Mouse (Mus musculus) liver, embryonic 16.5 days (tissue): ENCODE results near the gene Alox12e. TPM values are rescaled to one million over a fixed set of nuclear protein-coding genes. Genes with fewer than 3 reads are reported as not detected.
"Not testable (repeated sequence)": the region's sequence is repeated elsewhere in the genome, so short reads cannot be mapped to it uniquely, and the experiment has no call there.

Source experiments
- ATAC-seq: fragments of 200-750 bp; cut with Nextera tagmentation; 2 replicates; pipeline ENCODE4 v1.8.0; 2017; ENCODE audit warnings: low read depth, mild to moderate bottlenecking, moderate number of reproducible peaks, moderate library complexity
- H3K27ac ChIP-seq: fragments of 300-500 bp; sonication (generic); 2 replicates; pipeline ENCODE4 v1.5.1; 2014; ENCODE audit warnings: mild to moderate bottlenecking, low read length
- H3K27me3 ChIP-seq: fragments of 300-500 bp; sonication (generic); 2 replicates; pipeline ENCODE4 v1.6.1; 2014; ENCODE audit warnings: low read depth, low read length, mixed read lengths; ENCODE audit not compliant: control insufficient read depth, insufficient read depth
- H3K36me3 ChIP-seq: fragments of 300-500 bp; sonication (generic); 2 replicates; pipeline ENCODE4 v1.6.1; 2014; ENCODE audit warnings: mild to moderate bottlenecking; ENCODE audit not compliant: control insufficient read depth, insufficient read depth
- H3K4me1 ChIP-seq: fragments of 300-500 bp; sonication (generic); 2 replicates; pipeline ENCODE4 v1.6.1; 2014; ENCODE audit warnings: low read depth, low read length, mixed read lengths; ENCODE audit not compliant: control insufficient read depth
- H3K4me2 ChIP-seq: fragments of 300-500 bp; sonication (generic); 2 replicates; pipeline ENCODE4 v1.6.1; 2014; ENCODE audit warnings: low read depth, low read length, mixed read lengths
- H3K4me3 ChIP-seq: fragments of 300-500 bp; sonication (generic); 2 replicates; pipeline ENCODE4 v1.5.1; 2014; ENCODE audit warnings: low read depth, mild to moderate bottlenecking, low read length
- H3K9ac ChIP-seq: fragments of 300-500 bp; sonication (generic); 2 replicates; pipeline ENCODE4 v1.6.1; 2014; ENCODE audit warnings: low read depth, low read length
- H3K9me3 ChIP-seq: fragments of 300-500 bp; sonication (generic); replicated peaks from 2 replicates; pipeline ENCODE4 v1.6.1; 2016; ENCODE audit warnings: low read length; ENCODE audit not compliant: control insufficient read depth
- WGBS: fragments of 180-500 bp; shearing (Covaris S2); extraction: QIAGEN DNeasy Blood & Tissue Kit; methylation state at CpG from one replicate; pipeline ENCODE4 v1.1.7; 2014; ENCODE audit not compliant: insufficient replicate concordance; 5-methylcytosine and 5-hydroxymethylcytosine counted together
- polyA plus RNA-seq: library from polyadenylated mRNA; unstranded; fragments of >200 nt; fragmentation: Nextera tagmentation; extraction: Ambion mirVana; gene quantifications from 2 replicates; pipeline ENCODE4 v1.2.1, GENCODE M21; 2015

Alox12e gene
- 0.11 TPM in 1 of 2 replicates, not detected in the other for polyA plus RNA-seq

DNA sequence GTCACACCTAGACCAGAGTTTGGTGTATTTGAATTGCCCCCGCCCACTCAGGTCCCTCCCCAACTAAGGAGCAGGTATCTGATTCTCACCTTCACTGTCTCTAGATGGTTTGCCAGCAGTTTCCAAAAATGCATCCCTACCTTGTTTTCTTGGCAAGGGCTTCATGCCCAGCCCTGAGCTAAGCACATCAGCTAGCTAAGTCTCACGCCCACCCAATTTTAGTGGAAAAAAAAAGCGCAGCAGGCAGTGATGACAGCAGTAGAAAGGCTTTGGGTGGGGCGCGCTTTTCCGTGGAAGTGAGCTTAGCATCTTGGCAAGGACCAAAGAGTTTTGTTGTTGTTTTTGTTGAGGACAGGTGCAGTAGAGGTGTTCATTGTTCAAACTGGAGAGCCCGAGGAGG lies at the start of gene Alox12e:
Alox12e (minus strand) TSS at position 101 of the 400 bp plus-strand sequence.
- no peak within 1 kb of the TSS for H3K27ac ChIP-seq
- no peaks in the 10 kb centered on the region for H3K9me3 ChIP-seq
- WGBS: 29% methylated on average over 7 of the region's 7 CpGs
- H3K4me3 ChIP-seq: no peak within 1 kb of the TSS
- no peaks in the 10 kb centered on the region for H3K36me3 ChIP-seq
- no peak within 1 kb of the TSS for H3K4me2 ChIP-seq
- no peak within 1 kb of the TSS for H3K9ac ChIP-seq
- no peaks in the 10 kb centered on the region for H3K4me1 ChIP-seq
- no peak for ATAC-seq
- peaks cover 25% of the 10 kb centered on the region for H3K27me3 ChIP-seq

DNA sequence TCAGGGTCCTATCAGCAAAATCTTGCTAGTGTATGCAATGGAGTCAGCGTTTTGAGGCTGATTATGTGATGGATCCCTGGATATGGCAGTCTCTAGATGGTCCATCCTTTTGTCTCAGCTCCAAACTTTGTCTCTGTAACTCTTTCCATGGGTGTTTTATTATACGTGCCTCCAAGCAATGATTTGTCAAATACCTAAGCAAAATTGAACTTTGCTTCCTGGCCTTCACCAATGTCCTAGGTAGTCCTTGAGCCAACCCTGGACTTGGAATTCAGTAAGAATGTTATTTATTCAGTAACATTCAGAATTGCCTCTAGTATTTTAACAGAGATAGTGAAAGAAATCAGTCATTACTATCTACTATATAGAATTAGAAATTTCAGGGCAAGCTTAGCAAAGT lies 46.2 kb upstream of the Alox12e start:
- H3K4me1 ChIP-seq, H3K4me2 ChIP-seq, H3K27me3 ChIP-seq, H3K9me3 ChIP-seq, H3K4me3 ChIP-seq, H3K27ac ChIP-seq, H3K36me3 ChIP-seq, ATAC-seq, H3K9ac ChIP-seq: not testable (repeated sequence)
- WGBS: 58% methylated on average over 2 of the region's 2 CpGs

DNA sequence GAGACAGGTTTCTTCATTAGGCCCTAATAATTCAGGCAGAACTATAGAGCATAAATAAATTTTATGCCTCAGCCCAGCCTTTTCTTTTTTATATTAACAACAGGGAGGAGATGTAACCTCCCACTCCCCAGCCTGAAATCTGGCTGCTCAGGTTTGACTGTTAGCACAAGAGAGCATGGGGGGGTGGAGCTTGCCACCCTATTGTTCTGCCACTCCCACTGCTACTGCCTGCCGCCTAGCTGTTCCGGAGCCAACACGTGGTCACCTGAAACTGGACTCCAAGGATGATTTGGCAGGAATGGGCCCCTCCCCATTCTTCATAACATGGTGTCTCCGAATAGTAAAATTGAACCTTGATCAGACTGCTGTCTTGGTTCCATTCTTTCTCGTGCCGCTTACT lies 45.3 kb upstream of the Alox12e start:
- H3K27me3 ChIP-seq: not testable (repeated sequence)

DNA sequence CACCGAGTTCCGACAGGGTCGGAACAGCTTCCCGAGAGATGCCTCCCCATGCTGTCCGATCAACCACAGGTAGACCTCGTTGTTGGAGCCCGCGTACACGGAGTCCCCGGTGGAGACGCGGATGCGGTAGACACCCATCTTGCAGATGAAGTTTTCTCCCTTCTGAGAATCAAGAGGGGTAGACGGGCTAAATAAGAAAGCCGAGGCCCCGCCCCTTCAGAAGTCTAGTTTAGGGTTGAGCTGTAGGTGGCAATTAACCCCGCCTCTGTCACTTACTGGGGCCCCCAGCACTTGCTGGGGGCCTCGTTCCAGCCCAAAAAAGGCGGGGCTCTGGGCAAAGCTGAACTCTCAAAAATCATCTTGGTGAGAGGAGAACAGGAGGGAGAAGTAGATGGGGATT lies 29.4 kb upstream of the Alox12e start, which contains the start of gene Alox15:
Alox15 (minus strand) TSS at position 164 of the 400 bp plus-strand sequence.
- Histone ChIP-seq H3K4me3 (peak within 1 kb of the TSS; percentile 32; the same call in 1 of the 2 replicates), H3K27me3 (peaks cover 28% of the 10 kb centered on the region), H3K9me3 (no peaks in the 10 kb centered on the region), H3K4me2 (peak within 1 kb of the TSS; percentile 41), H3K27ac (no peak within 1 kb of the TSS), H3K36me3 (no peaks in the 10 kb centered on the region), H3K9ac (no peak within 1 kb of the TSS), H3K4me1 (no peaks in the 10 kb centered on the region)
- no peak for ATAC-seq
- under 1% methylated on average over 19 of the region's 19 CpGs for WGBS

More for the DNA sequence above, 45.3 kb upstream of the Alox12e start:
- not testable (repeated sequence) for H3K4me3 ChIP-seq, ATAC-seq, H3K36me3 ChIP-seq, H3K4me2 ChIP-seq, H3K9me3 ChIP-seq, H3K27ac ChIP-seq, H3K4me1 ChIP-seq, H3K9ac ChIP-seq
- 72% methylated on average over 6 of the region's 6 CpGs for WGBS

DNA sequence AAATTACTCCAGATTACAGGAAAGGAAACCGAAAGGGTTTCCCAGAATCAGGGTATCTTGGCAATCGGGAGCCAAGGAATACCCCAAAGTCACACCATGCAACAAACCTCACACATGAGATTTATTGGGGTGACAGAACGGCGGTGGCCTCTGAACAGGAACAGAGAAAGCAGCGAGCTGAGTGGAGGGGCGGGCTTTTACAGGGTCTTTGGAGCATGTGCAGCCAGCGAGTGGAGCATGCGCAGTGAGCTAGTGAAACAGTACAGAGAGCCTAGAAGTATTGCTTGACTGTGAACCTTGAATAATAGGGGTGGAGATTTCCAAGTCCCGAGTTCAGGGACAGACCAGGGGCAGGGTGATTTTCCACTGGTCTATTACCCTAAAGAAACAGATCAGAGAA lies 26.2 kb upstream of the Alox12e start:
- Histone ChIP-seq H3K4me3 (no peak overlapping the region), H3K27ac (no peak overlapping the region), H3K36me3 (no peaks in the 10 kb centered on the region), H3K27me3 (peaks cover 28% of the 10 kb centered on the region), H3K9me3 (no peaks in the 10 kb centered on the region), H3K4me1 (no peaks in the 10 kb centered on the region), H3K4me2 (no peak overlapping the region), H3K9ac (no peak overlapping the region)
- ATAC-seq: no peak
- WGBS: 62% methylated on average over 9 of the region's 9 CpGs

DNA sequence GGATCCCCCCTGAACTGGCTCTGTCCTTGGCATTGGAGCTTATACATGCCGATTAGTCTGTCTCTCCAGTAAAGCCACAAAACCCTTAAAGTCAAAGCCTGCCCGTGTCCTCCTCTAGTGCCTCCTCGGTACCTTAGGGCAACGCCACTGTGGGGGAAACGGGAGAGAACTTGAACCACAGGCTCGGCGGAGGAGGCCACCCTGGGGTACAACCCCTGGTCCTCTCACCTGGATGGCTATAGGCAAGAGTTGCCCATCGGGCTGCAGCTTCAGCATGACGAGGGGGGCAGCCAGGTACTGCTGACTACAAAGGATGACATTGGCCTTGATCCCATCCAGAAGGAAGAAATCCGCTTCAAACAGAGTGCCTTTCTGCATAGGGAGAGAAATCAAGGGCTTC lies 25.4 kb upstream of the Alox12e start:
- Histone ChIP-seq H3K27ac (no peak overlapping the region), H3K36me3 (no peaks in the 10 kb centered on the region), H3K4me3 (no peak overlapping the region), H3K4me2 (no peak overlapping the region), H3K9ac (no peak overlapping the region), H3K4me1 (no peaks in the 10 kb centered on the region), H3K9me3 (no peaks in the 10 kb centered on the region), H3K27me3 (peaks cover 27% of the 10 kb centered on the region)
- no peak for ATAC-seq
- 53% methylated on average over 10 of the region's 10 CpGs for WGBS

DNA sequence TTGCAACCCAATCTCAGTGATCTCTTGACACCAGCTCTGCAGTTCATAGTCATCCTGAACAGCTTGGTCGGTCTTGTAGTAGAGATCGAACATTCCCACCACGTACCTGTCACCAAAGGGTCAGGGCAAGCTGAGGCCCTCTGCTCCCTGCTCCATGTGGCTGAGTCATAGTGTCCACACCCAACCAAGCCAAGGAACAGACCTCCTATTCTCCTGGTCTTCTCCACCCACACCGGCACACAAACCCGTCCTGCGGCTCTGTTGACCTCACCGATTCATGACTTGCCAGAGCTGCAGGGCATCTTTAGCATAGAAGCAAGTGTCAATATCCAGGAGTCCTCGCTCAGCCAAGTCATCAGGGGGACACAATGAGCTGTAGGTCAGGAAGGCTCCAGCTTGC lies 23.1 kb upstream of the Alox12e start:
- Histone ChIP-seq H3K9ac (no peak overlapping the region), H3K4me3 (no peak overlapping the region), H3K9me3 (no peaks in the 10 kb centered on the region), H3K4me2 (no peak overlapping the region), H3K4me1 (no peaks in the 10 kb centered on the region), H3K36me3 (no peaks in the 10 kb centered on the region), H3K27ac (no peak overlapping the region), H3K27me3 (peaks cover 9% of the 10 kb centered on the region)
- ATAC-seq: no peak
- WGBS: 76% methylated on average over 8 of the region's 8 CpGs

DNA sequence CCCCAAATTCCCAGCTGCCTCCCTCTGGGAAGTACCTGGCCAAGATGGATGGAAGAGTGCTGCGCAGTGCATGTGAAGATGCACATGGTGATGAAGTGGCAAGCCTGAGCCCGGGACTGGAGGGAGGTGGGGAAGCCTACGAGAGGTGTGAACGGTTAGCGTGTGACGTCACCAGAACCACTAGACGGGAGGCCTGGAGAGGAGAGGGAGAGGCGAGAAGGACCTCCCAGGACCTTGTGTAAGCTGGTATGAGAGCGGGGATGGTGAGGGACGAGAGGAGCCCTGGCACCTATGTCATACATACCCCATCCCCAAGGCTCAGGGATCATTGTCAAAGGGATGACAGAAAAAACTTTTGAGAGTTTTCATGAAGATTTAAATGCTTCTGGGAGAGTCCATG lies 22.6 kb upstream of the Alox12e start:
- Histone ChIP-seq H3K9me3 (no peaks in the 10 kb centered on the region), H3K4me3 (no peak overlapping the region), H3K36me3 (no peaks in the 10 kb centered on the region), H3K27me3 (peaks cover 4% of the 10 kb centered on the region), H3K27ac (no peak overlapping the region), H3K4me1 (no peaks in the 10 kb centered on the region), H3K9ac (no peak overlapping the region), H3K4me2 (no peak overlapping the region)
- 60% methylated on average over 10 of the region's 10 CpGs for WGBS
- no peak for ATAC-seq

DNA sequence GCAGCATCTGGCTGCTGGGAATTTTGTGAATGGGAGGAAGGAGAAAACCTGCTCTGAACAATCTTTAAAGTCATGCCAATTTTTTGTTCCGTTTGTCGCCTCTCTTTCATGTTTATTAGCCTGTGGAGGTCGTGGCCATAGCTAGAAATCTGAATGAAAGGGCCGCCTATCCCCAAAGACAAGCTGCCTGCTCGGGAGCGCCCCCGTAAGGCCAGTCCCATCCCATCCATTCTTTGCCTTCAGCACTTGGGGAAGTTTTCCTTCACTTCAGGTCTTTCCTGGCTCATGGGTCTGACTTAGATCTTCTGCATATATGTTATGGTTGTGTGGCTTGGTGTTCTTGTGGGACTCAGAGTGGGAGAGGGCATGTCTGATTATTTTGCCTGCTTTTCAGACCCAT lies 17.1 kb upstream of the Alox12e start:
- H3K4me2 ChIP-seq: no peak overlapping the region
- no peaks in the 10 kb centered on the region for H3K4me1 ChIP-seq
- H3K4me3 ChIP-seq: no peak overlapping the region
- H3K27me3 ChIP-seq: no peaks in the 10 kb centered on the region
- H3K36me3 ChIP-seq: no peaks in the 10 kb centered on the region
- whole genome bisulfite sequencing: 41% methylated on average over 7 of the region's 7 CpGs
- H3K27ac ChIP-seq: no peak overlapping the region
- no peak overlapping the region for H3K9ac ChIP-seq
- ATAC-seq: no peak
- H3K9me3 ChIP-seq: no peaks in the 10 kb centered on the region
